Mouse (Mus musculus): Measurements from ENCODE around the gene Rspo1. TPM values are rescaled to one million over a fixed set of nuclear protein-coding genes. Genes with fewer than 3 reads are reported as not detected.

Gene Rspo1
- polyA plus RNA-seq, 1 experiment, result 0.60 TPM

GRCm38 (mm10) chr4:124987711-124988097 is 1.5 kb downstream of the Rspo1 start:
- Histone ChIP-seq H3K27me3 (ENCODE audit: control insufficient read depth, insufficient read depth, low read length) (peaks cover 57% of the 10 kb centered on the region), H3K4me3 (ENCODE audit: low read depth, low read length) (no peak overlapping the region), H3K36me3 (ENCODE audit: control insufficient read depth, insufficient read depth, low read length) (no peaks in the 10 kb centered on the region), H3K4me1 (ENCODE audit: control insufficient read depth, insufficient read depth, insufficient read length, low read length) (0 out of 2 replicates have a peak, but pooled peaks cover 4% of the 10 kb centered on the region), H3K27ac (ENCODE audit: insufficient read depth, low read depth, low read length) (no peak overlapping the region)
- WGBS, result 21% methylated on average over 10 of the region's 10 CpGs
- TF ChIP-seq POLR2A (IDR thresholded peaks at IDR 0.05; ENCODE audit: low read depth, low read length) (no peak), CTCF (IDR thresholded peaks at IDR 0.05; ENCODE audit: extremely low read depth, insufficient read length, insufficient replicate concordance, low read depth, low read length) (no peak)

DNA sequence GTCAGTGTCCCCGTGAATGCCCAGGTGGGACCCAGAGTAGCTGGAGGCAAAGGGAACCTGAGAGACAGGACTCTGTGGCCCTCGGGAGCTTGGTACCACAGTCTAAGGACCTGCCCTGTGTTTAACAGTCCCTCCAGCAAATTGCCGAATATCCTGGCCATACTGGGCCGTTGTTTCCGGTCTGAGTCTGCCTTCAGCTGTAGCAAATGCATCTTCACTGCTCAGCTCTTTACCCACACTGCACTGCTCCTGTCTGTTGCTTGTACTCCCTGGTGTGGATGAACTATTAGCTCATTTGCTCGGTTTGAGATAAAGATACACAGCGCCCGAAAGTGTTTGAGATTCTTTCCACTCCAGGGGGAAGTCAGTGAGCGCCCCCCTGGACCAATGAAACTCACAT is 2.2 kb downstream of the Rspo1 start:
- Histone ChIP-seq H3K36me3 (ENCODE audit: control insufficient read depth, insufficient read depth, low read length) (no peaks in the 10 kb centered on the region), H3K27me3 (ENCODE audit: control insufficient read depth, insufficient read depth, low read length) (peaks cover 57% of the 10 kb centered on the region), H3K4me1 (ENCODE audit: control insufficient read depth, insufficient read depth, insufficient read length, low read length) (0 out of 2 replicates have a peak, but pooled peaks cover 4% of the 10 kb centered on the region), H3K27ac (ENCODE audit: insufficient read depth, low read depth, low read length) (no peak overlapping the region), H3K4me3 (ENCODE audit: low read depth, low read length) (no peak overlapping the region)
- TF ChIP-seq POLR2A (IDR thresholded peaks at IDR 0.05; ENCODE audit: low read depth, low read length) (no peak), CTCF (IDR thresholded peaks at IDR 0.05; ENCODE audit: extremely low read depth, insufficient read length, insufficient replicate concordance, low read depth, low read length) (no peak)
- 24% methylated on average over 9 of the region's 9 CpGs for WGBS

DNA sequence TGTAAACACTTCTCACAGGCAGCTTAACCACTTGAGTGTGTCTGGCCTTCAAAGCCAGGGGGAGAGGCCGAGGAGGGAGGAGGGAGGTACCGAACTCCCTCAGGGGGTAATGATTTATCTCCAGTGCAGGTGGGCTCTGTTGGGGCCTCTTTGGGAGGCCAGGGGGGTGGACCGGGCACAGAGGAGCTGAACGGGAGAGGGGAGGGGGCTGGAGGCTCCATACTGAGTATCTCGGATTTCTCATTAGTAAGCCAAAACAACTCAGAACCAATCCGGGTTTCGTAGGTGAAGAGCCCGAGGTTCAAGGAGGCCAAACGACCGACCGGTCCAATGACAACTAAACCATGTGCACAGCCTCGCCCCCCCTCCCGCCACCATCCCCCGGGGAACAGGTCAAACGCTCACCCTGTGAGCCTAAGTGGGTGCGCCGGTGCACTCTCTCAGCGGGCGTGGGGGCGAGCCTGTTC is 3.6 kb downstream of the Rspo1 start:
- WGBS, result 8% methylated on average over 20 of the region's 20 CpGs
- Histone ChIP-seq H3K36me3 (ENCODE audit: control insufficient read depth, insufficient read depth, low read length) (no peaks in the 10 kb centered on the region), H3K27ac (ENCODE audit: insufficient read depth, low read depth, low read length) (no peak overlapping the region), H3K4me3 (ENCODE audit: low read depth, low read length) (no peak overlapping the region), H3K4me1 (ENCODE audit: control insufficient read depth, insufficient read depth, insufficient read length, low read length) (0 out of 2 replicates have a peak, but pooled peaks cover 4% of the 10 kb centered on the region), H3K27me3 (ENCODE audit: control insufficient read depth, insufficient read depth, low read length) (peaks cover 49% of the 10 kb centered on the region)
- TF ChIP-seq CTCF (IDR thresholded peaks at IDR 0.05; ENCODE audit: extremely low read depth, insufficient read length, insufficient replicate concordance, low read depth, low read length) (no peak), POLR2A (IDR thresholded peaks at IDR 0.05; ENCODE audit: low read depth, low read length) (no peak)

GRCm38 (mm10) chr4:124990325-124990724 is 4.1 kb downstream of the Rspo1 start:
- no peak overlapping the region for H3K4me3 ChIP-seq (ENCODE audit: low read depth, low read length)
- H3K36me3 ChIP-seq (ENCODE audit: control insufficient read depth, insufficient read depth, low read length), result no peaks in the 10 kb centered on the region
- TF ChIP-seq CTCF (IDR thresholded peaks at IDR 0.05; ENCODE audit: extremely low read depth, insufficient read length, insufficient replicate concordance, low read depth, low read length), result no peak
- no peak for TF ChIP-seq POLR2A (IDR thresholded peaks at IDR 0.05; ENCODE audit: low read depth, low read length)
- 0 out of 2 replicates have a peak, but pooled peaks cover 4% of the 10 kb centered on the region for H3K4me1 ChIP-seq (ENCODE audit: control insufficient read depth, insufficient read depth, insufficient read length, low read length)
- WGBS, result 10% methylated on average over 7 of the region's 7 CpGs
- peaks cover 46% of the 10 kb centered on the region for H3K27me3 ChIP-seq (ENCODE audit: control insufficient read depth, insufficient read depth, low read length)
- H3K27ac ChIP-seq (ENCODE audit: insufficient read depth, low read depth, low read length), result no peak overlapping the region

DNA sequence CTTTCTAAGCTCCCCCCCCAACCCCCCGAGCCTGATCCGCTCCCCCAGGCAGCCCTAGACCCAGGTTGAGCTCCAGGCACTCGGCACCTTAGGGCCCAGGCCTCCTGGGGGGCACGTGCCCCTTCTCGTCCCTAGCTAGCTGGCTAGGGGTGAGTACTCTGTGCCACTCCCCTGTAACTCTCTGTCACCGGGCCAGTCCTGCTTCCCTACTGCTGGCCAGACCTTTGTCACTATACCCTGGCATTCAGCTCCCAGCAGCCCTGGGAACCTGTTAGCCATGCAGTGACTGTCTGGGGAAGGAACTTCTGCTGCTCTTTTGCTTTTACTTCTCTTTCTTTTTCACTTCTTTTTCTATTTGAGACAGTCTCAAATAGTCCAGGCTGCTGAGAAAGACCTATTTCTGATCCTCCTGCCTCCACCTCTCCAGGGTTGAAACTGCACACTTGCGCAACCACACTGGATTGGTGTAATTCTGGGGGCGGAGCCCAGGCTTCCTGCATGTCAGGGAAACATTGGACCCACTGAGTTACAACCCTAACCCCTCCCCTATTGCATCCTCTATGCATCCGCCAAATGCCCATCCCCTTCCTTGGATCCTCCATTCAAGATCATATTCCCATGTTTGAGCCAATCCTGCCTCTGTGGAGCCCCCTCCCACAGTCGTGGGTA is 11.4 kb downstream of the Rspo1 start:
- no peaks in the 10 kb centered on the region for H3K36me3 ChIP-seq (ENCODE audit: control insufficient read depth, insufficient read depth, low read length)
- no peak overlapping the region for H3K27ac ChIP-seq (ENCODE audit: insufficient read depth, low read depth, low read length)
- no peak overlapping the region for H3K4me3 ChIP-seq (ENCODE audit: low read depth, low read length)
- WGBS, result 45% methylated on average over 10 of the region's 10 CpGs
- no peak for TF ChIP-seq CTCF (IDR thresholded peaks at IDR 0.05; ENCODE audit: extremely low read depth, insufficient read length, insufficient replicate concordance, low read depth, low read length)
- no peak for TF ChIP-seq POLR2A (IDR thresholded peaks at IDR 0.05; ENCODE audit: low read depth, low read length)
- peaks cover 2% of the 10 kb centered on the region; the same call in 1 of the 2 replicates for H3K4me1 ChIP-seq (ENCODE audit: control insufficient read depth, insufficient read depth, insufficient read length, low read length)
- H3K27me3 ChIP-seq (ENCODE audit: control insufficient read depth, insufficient read depth, low read length), result no peaks in the 10 kb centered on the region

DNA sequence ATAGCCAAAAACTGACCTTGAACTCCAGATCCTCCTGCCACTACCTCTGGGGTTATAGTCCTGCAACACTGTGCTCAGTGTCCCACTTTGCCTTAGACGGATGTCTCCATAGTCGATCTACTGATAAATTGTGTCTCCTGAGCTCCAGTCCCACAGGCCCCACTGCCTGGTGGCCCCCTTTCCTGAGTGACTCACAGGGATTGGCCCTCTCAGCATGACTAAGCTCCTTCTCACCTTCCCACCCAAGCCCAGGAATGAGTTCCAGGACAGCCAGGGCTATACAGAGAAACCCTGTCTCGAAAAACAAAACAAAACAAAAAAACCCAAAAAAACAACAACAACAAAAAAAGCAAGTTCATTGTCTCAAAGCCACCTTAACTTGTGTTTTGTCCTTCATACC is 13.3 kb downstream of the Rspo1 start:
- H3K4me3 ChIP-seq (ENCODE audit: low read depth, low read length), result no peak overlapping the region
- H3K27ac ChIP-seq (ENCODE audit: insufficient read depth, low read depth, low read length), result no peak overlapping the region
- WGBS, result 84% methylated on average over 3 of the region's 3 CpGs
- H3K27me3 ChIP-seq (ENCODE audit: control insufficient read depth, insufficient read depth, low read length), result no peaks in the 10 kb centered on the region
- peaks cover 5% of the 10 kb centered on the region; the same call in 1 of the 2 replicates for H3K4me1 ChIP-seq (ENCODE audit: control insufficient read depth, insufficient read depth, insufficient read length, low read length)
- TF ChIP-seq POLR2A (IDR thresholded peaks at IDR 0.05; ENCODE audit: low read depth, low read length) (no peak), CTCF (IDR thresholded peaks at IDR 0.05; ENCODE audit: extremely low read depth, insufficient read length, insufficient replicate concordance, low read depth, low read length) (no peak)
- H3K36me3 ChIP-seq (ENCODE audit: control insufficient read depth, insufficient read depth, low read length), result no peaks in the 10 kb centered on the region

GRCm38 (mm10) chr4:125002978-125003377 is 16.7 kb downstream of the Rspo1 start:
- no peaks in the 10 kb centered on the region; the same call in 1 of the 2 replicates for H3K27me3 ChIP-seq (ENCODE audit: control insufficient read depth, insufficient read depth, low read length)
- 18% methylated on average over 8 of the region's 8 CpGs for WGBS
- TF ChIP-seq CTCF (IDR thresholded peaks at IDR 0.05; ENCODE audit: extremely low read depth, insufficient read length, insufficient replicate concordance, low read depth, low read length) (no peak), POLR2A (IDR thresholded peaks at IDR 0.05; ENCODE audit: low read depth, low read length) (no peak)

More at GRCm38 (mm10) chr4:125002978-125003377, 16.7 kb downstream of the Rspo1 start:
- Histone ChIP-seq H3K36me3 (ENCODE audit: control insufficient read depth, insufficient read depth, low read length) (no peaks in the 10 kb centered on the region), H3K4me3 (ENCODE audit: low read depth, low read length) (no peak overlapping the region), H3K4me1 (ENCODE audit: control insufficient read depth, insufficient read depth, insufficient read length, low read length) (peaks cover 3% of the 10 kb centered on the region; the same call in 1 of the 2 replicates), H3K27ac (ENCODE audit: insufficient read depth, low read depth, low read length) (no peak overlapping the region)
